Mouse (Mus musculus): ENCODE results near the gene Ocm. TPM values are rescaled to one million over a fixed set of nuclear protein-coding genes. Genes with fewer than 3 reads are reported as not detected.
"Not testable (repeated sequence)": the region's sequence is repeated elsewhere in the genome, so short reads cannot be mapped to it uniquely, and the experiment has no call there.

Gene Ocm
- polyA plus RNA-seq, 1 experiment from 2014 or later: not detected

DNA sequence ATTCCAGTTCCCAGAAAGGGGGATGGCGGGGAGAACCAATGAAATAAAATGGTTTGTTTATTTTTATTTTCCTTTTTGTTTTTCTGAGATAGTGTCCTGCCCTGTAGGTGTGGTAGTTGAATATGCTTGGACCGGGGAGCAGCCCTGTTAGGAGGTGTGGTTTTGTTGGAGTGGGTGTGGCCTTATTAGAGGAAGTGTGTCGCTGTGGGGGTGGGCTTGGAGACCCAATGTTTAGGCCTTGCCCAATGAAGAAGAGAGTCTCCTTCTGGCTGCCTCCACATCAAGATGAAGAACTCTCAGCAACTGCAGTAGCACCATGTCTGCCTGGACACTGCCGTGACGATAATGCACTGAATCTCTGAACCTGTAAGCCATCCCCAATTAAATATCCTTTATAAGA is 13.4 kb upstream of the Ocm start:
- Histone ChIP-seq H3K4me2 (no peak overlapping the region), H3K9ac (no peak overlapping the region), H3K9me3 (replicated peaks) (no peaks in the 10 kb centered on the region), H3K27ac (no peak overlapping the region), H3K36me3 (no peaks in the 10 kb centered on the region), H3K27me3 (replicated peaks) (peaks cover 7% of the 10 kb centered on the region; the same call in 1 of the 2 replicates), H3K4me3 (no peak overlapping the region), H3K4me1 (peaks cover 9% of the 10 kb centered on the region)
- ATAC-seq: no peak
- WGBS (ENCODE audit: insufficient replicate concordance): 82% methylated on average over 5 of the region's 5 CpGs

DNA sequence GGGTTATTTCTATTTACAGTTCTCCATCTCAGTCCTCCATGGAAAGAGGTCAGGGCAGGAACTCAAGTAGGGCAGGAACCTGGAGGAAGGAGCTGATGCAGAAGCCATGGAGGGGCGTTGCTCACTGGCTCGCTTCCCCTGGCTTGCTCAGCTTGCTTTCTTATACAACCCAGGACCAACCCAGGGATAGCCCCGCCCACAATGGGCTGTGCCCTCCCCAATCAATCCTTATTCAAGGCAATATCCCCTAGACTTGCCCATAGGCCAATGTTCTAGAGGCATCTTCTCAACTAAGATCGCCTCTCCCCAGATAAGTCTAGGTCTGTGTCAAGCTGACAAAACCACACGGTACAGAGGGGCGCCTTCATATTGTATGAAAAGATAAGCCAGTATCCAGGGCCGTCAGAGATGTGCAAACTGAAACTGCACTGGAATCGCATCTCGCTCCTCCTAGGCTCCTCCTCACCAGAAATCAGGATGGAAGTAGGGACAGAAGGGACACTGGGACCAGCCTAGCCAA is 12.7 kb upstream of the Ocm start:
- no peak overlapping the region for H3K9ac ChIP-seq
- no peaks in the 10 kb centered on the region for H3K36me3 ChIP-seq
- ATAC-seq: peak; percentile 79
- 0 out of 2 replicates have a peak overlapping the region, but pooled peaks have one; percentile 19 for H3K4me2 ChIP-seq
- H3K27me3 ChIP-seq (replicated peaks): peaks cover 7% of the 10 kb centered on the region; the same call in 1 of the 2 replicates
- peaks cover 9% of the 10 kb centered on the region for H3K4me1 ChIP-seq
- H3K4me3 ChIP-seq: no peak overlapping the region
- H3K27ac ChIP-seq: no peak overlapping the region
- WGBS (ENCODE audit: insufficient replicate concordance): 41% methylated on average over 9 of the region's 9 CpGs
- no peaks in the 10 kb centered on the region for H3K9me3 ChIP-seq (replicated peaks)

DNA sequence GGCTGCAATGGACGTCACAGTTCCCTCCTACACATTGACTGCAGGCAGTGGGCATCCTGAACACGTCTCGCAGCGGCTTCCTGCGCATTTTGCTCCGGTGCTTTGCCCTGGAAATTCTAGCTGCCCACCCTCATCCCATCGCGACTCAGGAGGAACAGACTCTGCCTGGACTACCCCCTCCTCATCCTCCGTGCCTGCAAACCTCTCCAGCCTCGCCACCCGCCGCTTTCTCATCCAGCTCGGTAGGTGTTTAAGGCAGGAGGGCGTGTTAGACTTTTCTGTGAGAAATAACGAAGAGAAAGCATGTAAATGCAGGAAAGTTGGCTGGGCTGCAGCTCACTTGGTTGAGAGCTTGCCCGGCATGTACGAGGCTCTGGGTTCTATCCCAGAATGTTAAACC is 10.5 kb upstream of the Ocm start:
- Histone ChIP-seq H3K36me3 (no peaks in the 10 kb centered on the region), H3K4me1 (peaks cover 9% of the 10 kb centered on the region), H3K27ac (no peak overlapping the region), H3K9ac (no peak overlapping the region), H3K9me3 (replicated peaks) (no peaks in the 10 kb centered on the region), H3K27me3 (replicated peaks) (0 out of 2 replicates have a peak, but pooled peaks cover 4% of the 10 kb centered on the region), H3K4me2 (no peak overlapping the region), H3K4me3 (no peak overlapping the region)
- WGBS (ENCODE audit: insufficient replicate concordance): 53% methylated on average over 17 of the region's 17 CpGs
- ATAC-seq: no peak

DNA sequence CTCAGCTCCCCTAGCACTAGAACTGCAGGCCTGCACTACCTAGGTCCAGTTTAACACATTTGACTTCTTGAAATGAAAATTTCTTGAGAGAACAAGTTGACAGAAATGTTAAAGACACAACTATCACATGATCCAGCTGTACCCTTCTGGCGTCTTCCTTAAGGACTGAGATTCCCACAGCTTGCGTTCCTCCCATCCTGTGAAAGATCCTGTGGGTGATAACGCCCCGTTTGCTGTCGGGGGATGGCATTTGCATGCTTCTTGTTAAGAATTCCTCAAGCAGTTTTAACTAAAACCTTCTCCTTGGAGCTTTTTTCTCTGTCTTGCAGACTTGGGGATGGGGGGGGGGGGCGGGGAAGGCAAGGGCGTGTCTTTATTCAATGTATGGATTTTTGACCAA is 8.1 kb upstream of the Ocm start:
- Histone ChIP-seq H3K27me3 (replicated peaks) (0 out of 2 replicates have a peak, but pooled peaks cover 6% of the 10 kb centered on the region), H3K4me3 (no peak overlapping the region), H3K9me3 (replicated peaks) (no peaks in the 10 kb centered on the region), H3K36me3 (no peaks in the 10 kb centered on the region), H3K27ac (no peak overlapping the region), H3K4me2 (no peak overlapping the region), H3K4me1 (peaks cover 8% of the 10 kb centered on the region), H3K9ac (no peak overlapping the region)
- no peak for ATAC-seq
- WGBS (ENCODE audit: insufficient replicate concordance): 42% methylated on average over 7 of the region's 7 CpGs

DNA sequence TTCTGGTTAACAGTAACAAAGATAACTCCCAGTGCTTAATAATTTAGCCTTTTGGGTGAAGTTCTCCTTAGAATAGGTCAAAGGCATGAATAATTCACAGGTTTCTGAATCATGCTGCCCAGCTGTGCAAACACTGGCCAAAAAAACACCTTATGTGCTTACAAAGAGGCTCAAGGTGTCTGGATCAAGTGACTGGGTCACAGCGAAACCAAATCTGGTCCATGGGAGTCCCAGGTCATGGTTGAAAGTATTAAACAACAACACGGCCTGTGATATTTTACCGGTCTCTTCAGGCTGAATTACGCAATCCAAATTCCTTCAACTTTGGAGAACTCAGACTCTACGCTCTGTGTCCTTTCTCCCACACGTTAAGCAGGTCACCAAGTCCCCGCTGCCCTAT is 6.0 kb upstream of the Ocm start:
- 72% methylated on average over 7 of the region's 7 CpGs for WGBS (ENCODE audit: insufficient replicate concordance)
- no peak overlapping the region for H3K27ac ChIP-seq
- no peak for ATAC-seq
- no peaks in the 10 kb centered on the region for H3K9me3 ChIP-seq (replicated peaks)
- H3K9ac ChIP-seq: no peak overlapping the region
- H3K4me1 ChIP-seq: no peaks in the 10 kb centered on the region
- H3K4me2 ChIP-seq: no peak overlapping the region
- H3K4me3 ChIP-seq: no peak overlapping the region
- no peaks in the 10 kb centered on the region for H3K36me3 ChIP-seq
- H3K27me3 ChIP-seq (replicated peaks): 0 out of 2 replicates have a peak, but pooled peaks cover 6% of the 10 kb centered on the region

DNA sequence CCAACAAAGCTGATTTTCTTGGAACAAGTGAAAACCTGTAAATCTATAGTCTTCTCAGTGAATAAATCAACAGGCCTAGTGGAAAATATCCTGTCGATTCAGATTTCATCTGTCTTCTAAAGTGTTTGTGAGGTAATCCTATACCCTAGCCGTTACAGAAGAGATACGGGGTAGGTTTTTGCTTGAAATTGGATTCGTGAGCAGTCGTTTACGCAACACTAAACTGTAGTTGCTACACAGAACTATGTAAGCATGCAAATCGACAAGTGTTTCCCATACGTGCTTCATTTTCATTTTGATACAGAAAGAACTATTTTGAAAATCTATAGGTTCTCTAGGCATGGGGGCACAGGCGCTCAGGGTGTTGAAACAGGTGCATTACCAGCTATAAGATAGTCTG is 10.6 kb downstream of the Ocm start:
- H3K9me3 ChIP-seq (replicated peaks): no peaks in the 10 kb centered on the region
- WGBS (ENCODE audit: insufficient replicate concordance): 79% methylated on average over 9 of the region's 9 CpGs
- H3K4me3 ChIP-seq: no peak overlapping the region
- H3K4me1 ChIP-seq: peaks cover 19% of the 10 kb centered on the region
- H3K27ac ChIP-seq: no peak overlapping the region
- peaks cover 19% of the 10 kb centered on the region for H3K36me3 ChIP-seq
- H3K9ac ChIP-seq: no peak overlapping the region
- no peaks in the 10 kb centered on the region for H3K27me3 ChIP-seq (replicated peaks)
- no peak for ATAC-seq
- no peak overlapping the region for H3K4me2 ChIP-seq

DNA sequence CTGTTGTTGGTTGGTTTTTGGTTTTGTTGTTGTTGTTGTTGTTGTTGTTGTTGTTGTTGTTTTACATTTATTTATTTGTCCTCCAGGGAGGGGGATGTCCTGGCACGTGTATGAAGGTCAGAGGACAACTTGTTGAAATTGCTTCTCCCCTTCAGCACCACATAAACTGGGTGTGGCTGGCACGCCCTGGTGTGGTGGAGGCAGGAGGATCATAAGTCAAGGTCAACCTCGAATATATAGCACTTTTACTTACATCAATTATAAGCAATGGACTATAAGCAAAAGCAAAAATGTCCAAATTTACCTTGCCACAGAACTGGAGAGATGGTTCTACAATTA is 11.2 kb downstream of the Ocm start:
- H3K9ac ChIP-seq: no peak overlapping the region
- peak overlapping the region; percentile 65; the same call in 1 of the 2 replicates for H3K27ac ChIP-seq
- 48% methylated on average over 3 of the region's 3 CpGs for WGBS (ENCODE audit: insufficient replicate concordance)
- no peak for ATAC-seq
- H3K4me2 ChIP-seq: peak overlapping the region; percentile 71
- H3K36me3 ChIP-seq: peaks cover 24% of the 10 kb centered on the region
- peaks cover 19% of the 10 kb centered on the region for H3K4me1 ChIP-seq
- H3K9me3 ChIP-seq (replicated peaks): no peaks in the 10 kb centered on the region
- H3K27me3 ChIP-seq (replicated peaks): no peaks in the 10 kb centered on the region
- peak overlapping the region; percentile 94 for H3K4me3 ChIP-seq

DNA sequence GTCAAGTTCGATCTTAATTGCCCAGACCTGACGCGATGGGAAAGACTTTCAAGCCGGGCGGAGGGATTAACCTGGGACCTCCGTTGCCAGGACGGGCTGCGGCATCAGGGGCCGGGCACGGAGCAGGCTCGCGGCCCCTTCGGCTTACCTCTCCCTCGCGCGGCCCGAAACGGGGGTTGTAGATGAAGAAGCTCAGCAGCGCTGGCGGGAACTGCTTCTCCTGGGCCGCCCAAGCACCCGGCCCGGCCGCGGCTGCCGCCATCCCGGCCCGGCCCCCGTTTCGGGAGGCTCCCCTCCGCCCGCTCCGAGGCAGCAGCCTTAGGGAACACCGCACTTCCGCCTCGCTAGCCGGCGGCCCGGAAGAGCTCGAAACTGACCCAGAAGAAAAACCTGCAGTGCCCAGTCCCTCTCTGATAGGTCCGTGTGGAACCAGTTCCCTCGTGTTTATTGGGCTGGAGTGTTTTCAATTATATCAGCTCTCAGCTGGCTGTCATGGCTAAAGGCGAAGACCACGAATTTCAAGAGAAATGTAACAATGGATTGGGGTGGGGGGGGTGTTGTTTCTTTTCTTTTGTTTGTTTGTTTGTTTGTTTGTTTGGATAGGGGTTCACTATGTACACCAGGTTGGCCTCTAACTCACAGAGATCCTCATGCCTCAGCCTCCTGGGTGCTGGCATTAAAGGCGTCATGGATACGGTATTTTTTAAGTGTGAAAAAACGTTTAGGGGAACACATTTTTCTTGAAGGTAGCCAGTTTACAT is 11.7 kb downstream of the Ocm start, which contains the start of gene Ccz1:
TSS of gene Ccz1 (minus strand) at position 327 of the 761 bp plus-strand sequence.
- Histone ChIP-seq H3K9ac (peak within 1 kb of the TSS; percentile 88), H3K4me3 (peak within 1 kb of the TSS; percentile 94), H3K4me2 (peak within 1 kb of the TSS; percentile 71), H3K36me3 (peaks cover 28% of the 10 kb centered on the region), H3K4me1 (peaks cover 19% of the 10 kb centered on the region), H3K9me3 (replicated peaks) (no peaks in the 10 kb centered on the region), H3K27me3 (replicated peaks) (no peaks in the 10 kb centered on the region), H3K27ac (peak within 1 kb of the TSS; percentile 88)
- 4% methylated on average over 47 of the region's 47 CpGs for WGBS (ENCODE audit: insufficient replicate concordance)
- peak; percentile 99 for ATAC-seq

DNA sequence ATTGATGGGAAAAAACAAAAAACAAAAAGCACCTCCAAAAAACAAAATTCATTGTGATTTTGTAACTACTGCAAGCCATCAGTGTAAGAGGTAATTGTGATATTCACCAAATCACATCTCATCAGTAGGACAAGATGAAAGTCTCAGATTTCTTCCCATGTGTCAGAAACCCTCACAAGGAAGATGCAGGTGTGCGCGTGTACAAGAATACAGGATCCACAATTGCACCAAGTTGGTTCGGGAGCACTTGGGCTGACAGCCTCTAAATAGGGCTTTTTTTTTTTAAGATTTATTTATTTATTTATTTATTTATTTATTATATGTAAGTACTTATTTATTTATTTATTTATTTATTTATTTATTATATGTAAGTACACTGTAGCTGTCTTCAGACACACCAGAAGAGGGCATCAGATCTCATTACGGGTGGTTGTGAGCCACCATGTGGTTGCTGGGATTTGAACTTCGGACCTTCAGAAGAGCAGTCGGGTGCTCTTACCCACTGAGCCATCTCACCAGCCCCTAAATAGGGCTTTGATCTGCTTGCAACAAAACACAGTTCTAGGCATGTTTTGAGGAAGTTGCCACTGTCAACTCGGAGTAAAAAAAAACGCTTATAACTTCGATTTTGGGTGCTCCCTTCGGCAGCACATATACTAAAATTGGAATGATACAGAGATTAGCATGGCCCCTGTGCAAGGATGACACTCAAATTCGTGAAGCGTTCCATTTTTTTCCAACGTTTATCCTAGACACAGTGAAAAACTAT is 12.9 kb downstream of the Ocm start:
- peak overlapping the region; percentile 71 for H3K4me2 ChIP-seq
- not testable (repeated sequence) for H3K9me3 ChIP-seq (replicated peaks); H3K27me3 ChIP-seq (replicated peaks); ATAC-seq
- H3K4me1 ChIP-seq: peaks cover 19% of the 10 kb centered on the region
- H3K4me3 ChIP-seq: peak overlapping the region; percentile 94
- peak overlapping the region; percentile 88 for H3K9ac ChIP-seq
- peaks cover 40% of the 10 kb centered on the region for H3K36me3 ChIP-seq
- 35% methylated on average over 13 of the region's 13 CpGs for WGBS (ENCODE audit: insufficient replicate concordance)
- H3K27ac ChIP-seq: peak overlapping the region; percentile 88

DNA sequence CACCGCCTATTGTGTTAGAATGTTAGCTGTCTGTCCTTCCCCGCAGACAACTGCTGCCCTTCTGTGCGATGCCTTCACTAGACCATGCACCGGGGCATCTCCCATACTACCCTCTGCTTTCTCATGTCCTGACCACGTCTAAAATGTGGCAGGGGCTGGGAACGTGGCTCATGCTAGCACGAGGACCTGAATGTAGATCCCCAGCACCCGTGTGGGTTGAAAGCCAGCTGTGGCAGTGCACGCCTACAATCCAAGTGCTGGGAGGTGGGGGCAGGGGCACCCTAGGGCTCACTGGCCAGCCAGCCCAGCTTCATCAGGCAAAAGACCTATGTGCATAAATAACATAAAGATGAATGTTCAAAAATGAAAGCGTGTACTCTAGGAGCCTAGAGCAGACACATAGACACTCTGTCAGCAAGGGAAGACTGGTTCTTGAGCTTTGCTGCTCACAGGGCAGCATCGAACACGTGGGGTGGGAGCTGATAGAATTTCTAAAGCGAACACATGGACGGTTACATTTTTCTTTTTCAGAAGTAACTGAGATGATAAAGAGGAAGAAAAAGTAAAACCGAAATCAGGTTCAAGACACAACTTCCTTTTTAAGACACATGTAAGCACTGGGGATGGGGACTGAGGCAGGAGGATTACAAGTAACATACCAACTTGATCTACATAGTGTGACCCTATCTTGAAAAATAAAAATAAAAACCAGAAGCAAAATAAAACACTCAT is 23.8 kb downstream of the Ocm start:
- Histone ChIP-seq H3K4me2 (no peak overlapping the region), H3K27ac (no peak overlapping the region), H3K4me3 (no peak overlapping the region), H3K9me3 (replicated peaks) (no peaks in the 10 kb centered on the region), H3K9ac (no peak overlapping the region), H3K4me1 (peaks cover 4% of the 10 kb centered on the region; the same call in 1 of the 2 replicates), H3K36me3 (peaks cover 90% of the 10 kb centered on the region), H3K27me3 (replicated peaks) (no peaks in the 10 kb centered on the region)
- 84% methylated on average over 15 of the region's 15 CpGs for WGBS (ENCODE audit: insufficient replicate concordance)
- ATAC-seq: no peak

DNA sequence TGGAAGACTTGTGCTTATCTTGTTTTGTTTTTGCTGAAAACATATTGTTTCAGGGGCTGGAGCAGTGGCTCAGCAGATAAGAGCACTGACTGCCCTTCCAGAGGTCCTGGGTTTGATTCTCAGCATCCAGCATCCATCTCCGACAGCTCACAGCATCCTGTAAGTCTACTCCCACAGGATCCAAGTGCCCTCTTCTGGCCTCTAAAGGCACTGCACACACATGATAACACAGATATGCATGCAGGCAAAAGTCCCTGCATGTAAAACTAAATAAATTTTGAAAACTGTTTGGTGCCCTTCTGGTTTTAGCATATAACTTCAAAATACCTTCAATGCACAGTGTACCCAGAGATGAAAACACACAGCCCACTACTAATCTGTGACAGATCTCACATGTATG is 27.1 kb downstream of the Ocm start:
- Histone ChIP-seq H3K27me3 (replicated peaks) (no peaks in the 10 kb centered on the region), H3K4me1 (no peaks in the 10 kb centered on the region), H3K27ac (no peak overlapping the region), H3K4me3 (no peak overlapping the region), H3K4me2 (no peak overlapping the region), H3K9me3 (replicated peaks) (no peaks in the 10 kb centered on the region), H3K36me3 (peaks cover 96% of the 10 kb centered on the region), H3K9ac (no peak overlapping the region)
- no peak for ATAC-seq
- WGBS (ENCODE audit: insufficient replicate concordance): 72% methylated on average over 1 of the region's 1 CpGs
